Mouse (Mus musculus): Measurements from ENCODE around the gene Olfr1181.
"Not testable (repeated sequence)": the region's sequence is repeated elsewhere in the genome, so short reads cannot be mapped to it uniquely, and the experiment has no call there.

The Olfr1181 gene

GRCm38 (mm10) chr2:88426071-88426470 lies at the start of gene Olfr1181:
Gene Olfr1181 (minus strand): TSS chr2:88426171.
- no peak for DNase-seq

DNA sequence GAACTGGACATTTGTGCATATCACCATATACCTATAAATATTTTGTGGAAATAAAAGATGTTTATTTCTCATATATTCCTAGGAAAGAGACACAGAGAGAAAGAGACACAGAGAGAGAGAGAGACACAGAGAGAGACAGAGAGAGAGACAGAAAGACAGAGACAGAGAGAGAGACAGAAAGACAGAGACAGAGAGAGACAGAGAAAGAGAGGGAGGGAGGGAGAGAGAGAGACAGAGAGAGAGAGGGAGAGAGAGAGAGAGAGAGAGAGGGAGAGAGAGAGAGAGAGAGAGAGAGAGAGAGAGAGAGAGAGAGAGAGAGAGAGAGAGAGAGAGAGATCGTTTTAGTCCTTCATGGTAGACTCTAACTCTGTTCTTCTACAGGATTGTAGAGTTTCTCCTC lies 28.6 kb upstream of the Olfr1181 start, which contains the start of gene Olfr1183:
Gene Olfr1183 (plus strand): TSS at position 301 of the 400 bp plus-strand sequence.
- DNase-seq: not testable (repeated sequence)

- no peak for DNase-seq
These were observed 23.1 kb upstream of the Olfr1181 start, which contains the start of gene Gm13757 for GRCm38 (mm10) chr2:88449031-88449430. Gene Gm13757 (minus strand): TSS chr2:88449131.

DNA sequence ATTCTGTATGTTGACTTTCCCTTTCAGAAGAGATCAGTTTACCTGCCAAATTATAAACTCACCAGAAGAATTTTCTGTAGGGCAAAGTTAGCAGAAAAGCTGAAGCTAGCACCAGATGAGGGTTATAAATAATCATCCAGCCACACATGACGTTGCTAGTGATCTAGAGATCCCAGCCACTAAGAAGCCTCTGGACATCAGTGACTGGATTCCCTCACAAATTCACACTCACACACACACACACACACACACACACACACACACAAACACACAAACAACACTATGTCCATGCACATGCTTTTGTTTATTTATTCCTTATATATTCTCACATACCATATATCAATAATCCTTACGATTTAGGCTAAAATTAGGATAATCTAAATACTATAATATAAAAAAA lies 6.9 kb downstream of the Olfr1181 start, which contains the start of gene Olfr1180:
Gene Olfr1180 (minus strand): TSS at position 101 of the 400 bp plus-strand sequence.
- no peak for DNase-seq

DNA sequence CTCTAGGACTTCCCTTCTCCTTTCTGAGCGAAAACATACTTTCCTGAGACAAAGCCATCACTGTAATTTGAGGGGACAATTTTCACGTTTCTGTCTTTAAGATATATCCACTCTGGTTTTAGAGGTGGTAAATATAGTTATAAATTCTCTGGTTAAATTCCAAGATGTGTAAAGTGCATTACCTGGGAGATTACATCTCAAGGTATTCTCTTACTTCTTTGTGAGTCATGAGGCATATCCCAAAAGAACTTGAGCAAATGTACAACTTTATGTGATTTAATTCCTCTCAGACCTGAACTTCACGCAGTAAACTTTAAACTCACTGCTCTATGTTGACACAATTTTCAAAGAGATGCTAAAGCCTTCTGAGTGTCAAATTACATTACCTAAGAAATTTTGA lies 19.6 kb downstream of the Olfr1181 start, which contains the start of gene Olfr1179:
Gene Olfr1179 (minus strand): TSS at position 101 of the 400 bp plus-strand sequence.
- DNase-seq: no peak

DNA sequence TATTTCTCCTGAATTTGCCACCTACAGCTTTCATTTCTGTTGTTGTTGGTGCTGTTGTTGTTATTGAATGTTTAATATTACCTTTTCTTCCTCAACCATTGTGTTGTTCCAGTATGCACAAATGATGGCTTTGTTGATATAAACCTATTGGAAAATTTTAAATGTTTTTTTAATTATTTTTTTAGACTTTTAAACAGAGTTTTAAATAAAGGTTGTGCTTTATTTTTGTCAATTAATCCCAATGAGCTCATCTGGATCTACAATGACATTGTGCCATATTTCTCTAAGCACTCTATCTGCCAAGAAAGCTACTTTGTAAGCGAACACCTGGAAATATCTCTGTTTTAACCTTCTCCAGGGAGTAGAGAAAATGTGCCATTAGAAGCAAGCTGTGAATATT lies 39.2 kb downstream of the Olfr1181 start, which contains the start of gene Olfr1178:
Gene Olfr1178 (plus strand): TSS at position 301 of the 400 bp plus-strand sequence.
- DNase-seq: no peak
